Mouse (Mus musculus): ENCODE results near the gene Bdkrb1. TPM values are rescaled to one million over a fixed set of nuclear protein-coding genes. Genes with fewer than 3 reads are reported as not detected.

The Bdkrb1 gene
- polyA plus RNA-seq, 1 experiment from 2014 or later: not detected

- DNase-seq (ENCODE audit: low spot score) (no peak), ATAC-seq (ENCODE audit: insufficient number of reproducible peaks, low FRiP score, low TSS enrichment, low read depth) (no peak)
- Histone ChIP-seq H3K36me3 (ENCODE audit: control insufficient read depth, insufficient read depth, low read length) (no peaks in the 10 kb centered on the region), H3K9me3 (ENCODE audit: control insufficient read depth, low read length) (no peaks in the 10 kb centered on the region), H3K4me1 (ENCODE audit: control insufficient read depth, insufficient read depth, low read length) (peaks cover 9% of the 10 kb centered on the region; the same call in 1 of the 2 replicates), H3K27ac (replicated peaks; ENCODE audit: low read depth, low read length) (no peak overlapping the region), H3K27me3 (ENCODE audit: control insufficient read depth, insufficient read depth, low read length) (no peaks in the 10 kb centered on the region), H3K4me3 (ENCODE audit: low read depth, low read length) (no peak overlapping the region), H3K4me2 (ENCODE audit: low read depth, severe bottlenecking) (no peak overlapping the region), H3K9ac (ENCODE audit: low read length) (no peak overlapping the region)
- 88% methylated on average over 11 of the region's 11 CpGs for WGBS
Observed at GRCm38 (mm10) chr12:105603904-105604303, 1.0 kb downstream of the Bdkrb1 start.

- no peak overlapping the region for H3K27ac ChIP-seq (replicated peaks; ENCODE audit: low read depth, low read length)
- ATAC-seq (ENCODE audit: insufficient number of reproducible peaks, low FRiP score, low TSS enrichment, low read depth) (no peak), DNase-seq (ENCODE audit: low spot score) (no peak)
- WGBS: 15% methylated on average over 8 of the region's 8 CpGs
- H3K9me3 ChIP-seq (ENCODE audit: control insufficient read depth, low read length): no peaks in the 10 kb centered on the region
- H3K36me3 ChIP-seq (ENCODE audit: control insufficient read depth, insufficient read depth, low read length): no peaks in the 10 kb centered on the region
- peaks cover 9% of the 10 kb centered on the region; the same call in 1 of the 2 replicates for H3K4me1 ChIP-seq (ENCODE audit: control insufficient read depth, insufficient read depth, low read length)
- no peak overlapping the region for H3K4me3 ChIP-seq (ENCODE audit: low read depth, low read length)
- no peaks in the 10 kb centered on the region for H3K27me3 ChIP-seq (ENCODE audit: control insufficient read depth, insufficient read depth, low read length)
- no peak overlapping the region for H3K9ac ChIP-seq (ENCODE audit: low read length)
- H3K4me2 ChIP-seq (ENCODE audit: low read depth, severe bottlenecking): no peak overlapping the region
Observed at GRCm38 (mm10) chr12:105605212-105605611, 2.3 kb downstream of the Bdkrb1 start.

DNA sequence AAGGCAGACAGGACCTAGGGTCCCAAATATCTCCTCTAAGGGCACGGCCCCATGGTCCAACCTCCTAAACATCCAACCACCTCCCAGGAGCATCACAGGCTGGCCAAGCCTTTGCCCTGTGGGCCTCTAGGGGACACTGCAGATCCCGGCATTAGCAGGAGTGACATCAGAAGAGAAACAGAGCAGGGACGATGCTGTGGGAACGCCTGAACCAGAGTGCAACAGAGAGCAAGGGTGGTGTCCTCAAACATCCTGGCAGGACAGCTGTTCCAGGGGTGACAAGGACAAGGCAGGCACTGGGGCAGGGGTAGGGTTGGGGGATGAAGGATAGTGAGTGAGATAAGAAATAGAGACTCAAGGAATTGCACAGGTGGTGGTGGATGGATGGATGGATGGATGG lies 4.0 kb downstream of the Bdkrb1 start:
- no peak for ATAC-seq (ENCODE audit: insufficient number of reproducible peaks, low FRiP score, low TSS enrichment, low read depth)
- Histone ChIP-seq H3K4me1 (ENCODE audit: control insufficient read depth, insufficient read depth, low read length) (peaks cover 9% of the 10 kb centered on the region; the same call in 1 of the 2 replicates), H3K36me3 (ENCODE audit: control insufficient read depth, insufficient read depth, low read length) (no peaks in the 10 kb centered on the region), H3K9ac (ENCODE audit: low read length) (no peak overlapping the region), H3K4me2 (ENCODE audit: low read depth, severe bottlenecking) (no peak overlapping the region), H3K27me3 (ENCODE audit: control insufficient read depth, insufficient read depth, low read length) (no peaks in the 10 kb centered on the region), H3K27ac (replicated peaks; ENCODE audit: low read depth, low read length) (no peak overlapping the region), H3K9me3 (ENCODE audit: control insufficient read depth, low read length) (no peaks in the 10 kb centered on the region), H3K4me3 (ENCODE audit: low read depth, low read length) (no peak overlapping the region)
- WGBS: 77% methylated on average over 4 of the region's 4 CpGs
- DNase-seq (ENCODE audit: low spot score): no peak

- 91% methylated on average over 2 of the region's 2 CpGs for WGBS
- H3K27ac ChIP-seq (replicated peaks; ENCODE audit: low read depth, low read length): no peak overlapping the region
- no peak for ATAC-seq (ENCODE audit: insufficient number of reproducible peaks, low FRiP score, low TSS enrichment, low read depth)
Observed at GRCm38 (mm10) chr12:105611045-105611444, 8.2 kb downstream of the Bdkrb1 start.

DNA sequence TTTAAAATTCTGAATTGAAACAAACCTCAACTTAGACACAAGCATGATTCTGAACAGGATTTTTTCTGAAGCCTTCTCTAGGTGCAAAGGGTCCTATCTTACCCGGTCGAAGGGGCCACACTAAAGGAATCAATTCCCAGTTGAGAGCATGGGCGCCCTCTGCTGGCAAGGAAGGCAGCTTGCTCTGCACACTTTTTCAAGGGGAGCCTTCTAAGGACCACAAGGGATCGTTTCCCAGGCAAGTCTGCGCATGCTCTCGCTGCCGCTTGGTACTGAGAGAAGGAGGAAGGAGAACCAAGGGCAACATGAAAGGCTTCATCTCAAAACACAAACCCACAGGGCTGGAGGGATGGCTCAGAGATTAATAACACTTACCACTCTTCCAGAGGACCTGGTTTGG lies 8.9 kb downstream of the Bdkrb1 start:
- H3K4me2 ChIP-seq (ENCODE audit: low read depth, severe bottlenecking): no peak overlapping the region
- DNase-seq (ENCODE audit: low spot score): peak; percentile 88
- H3K9ac ChIP-seq (ENCODE audit: low read length): no peak overlapping the region
- WGBS: 16% methylated on average over 7 of the region's 7 CpGs
- ATAC-seq (ENCODE audit: insufficient number of reproducible peaks, low FRiP score, low TSS enrichment, low read depth): peak; percentile 39; the same call in 1 of the 2 replicates
- H3K4me3 ChIP-seq (ENCODE audit: low read depth, low read length): no peak overlapping the region
- H3K27ac ChIP-seq (replicated peaks; ENCODE audit: low read depth, low read length): no peak overlapping the region
- no peaks in the 10 kb centered on the region for H3K9me3 ChIP-seq (ENCODE audit: control insufficient read depth, low read length)
- no peaks in the 10 kb centered on the region for H3K4me1 ChIP-seq (ENCODE audit: control insufficient read depth, insufficient read depth, low read length)
- peaks cover 2% of the 10 kb centered on the region; the same call in 1 of the 2 replicates for H3K36me3 ChIP-seq (ENCODE audit: control insufficient read depth, insufficient read depth, low read length)
- no peaks in the 10 kb centered on the region for H3K27me3 ChIP-seq (ENCODE audit: control insufficient read depth, insufficient read depth, low read length)

More at GRCm38 (mm10) chr12:105611045-105611444, 8.2 kb downstream of the Bdkrb1 start:
- DNase-seq (ENCODE audit: low spot score): no peak
- Histone ChIP-seq H3K4me2 (ENCODE audit: low read depth, severe bottlenecking) (no peak overlapping the region), H3K4me1 (ENCODE audit: control insufficient read depth, insufficient read depth, low read length) (no peaks in the 10 kb centered on the region), H3K27me3 (ENCODE audit: control insufficient read depth, insufficient read depth, low read length) (no peaks in the 10 kb centered on the region), H3K36me3 (ENCODE audit: control insufficient read depth, insufficient read depth, low read length) (peaks cover 2% of the 10 kb centered on the region; the same call in 1 of the 2 replicates), H3K9me3 (ENCODE audit: control insufficient read depth, low read length) (no peaks in the 10 kb centered on the region), H3K9ac (ENCODE audit: low read length) (no peak overlapping the region), H3K4me3 (ENCODE audit: low read depth, low read length) (no peak overlapping the region)

DNA sequence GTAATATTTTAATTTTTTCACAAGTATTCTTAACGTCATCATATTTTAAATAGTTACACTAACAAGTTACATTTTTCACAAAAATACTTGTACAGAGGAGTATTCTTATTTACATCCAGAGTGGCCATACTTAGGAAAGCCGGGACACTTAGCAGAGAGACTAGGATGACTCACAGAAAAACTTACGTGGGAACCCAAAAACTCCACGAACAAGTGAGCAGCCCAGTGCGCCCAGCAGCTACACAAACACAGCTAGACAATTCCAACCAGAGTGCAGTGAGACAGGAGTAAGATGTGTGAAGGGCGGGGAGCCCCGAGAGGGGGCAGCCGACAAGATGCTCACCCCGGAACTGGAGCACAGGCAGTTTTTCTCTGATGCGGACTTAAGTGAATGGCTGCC lies 10.7 kb downstream of the Bdkrb1 start:
- H3K4me3 ChIP-seq (ENCODE audit: low read depth, low read length): no peak overlapping the region
- 91% methylated on average over 10 of the region's 10 CpGs for WGBS
- no peak for DNase-seq (ENCODE audit: low spot score)
- no peaks in the 10 kb centered on the region for H3K9me3 ChIP-seq (ENCODE audit: control insufficient read depth, low read length)
- no peaks in the 10 kb centered on the region for H3K4me1 ChIP-seq (ENCODE audit: control insufficient read depth, insufficient read depth, low read length)
- no peak overlapping the region for H3K9ac ChIP-seq (ENCODE audit: low read length)
- no peaks in the 10 kb centered on the region for H3K27me3 ChIP-seq (ENCODE audit: control insufficient read depth, insufficient read depth, low read length)
- no peak for ATAC-seq (ENCODE audit: insufficient number of reproducible peaks, low FRiP score, low TSS enrichment, low read depth)
- H3K4me2 ChIP-seq (ENCODE audit: low read depth, severe bottlenecking): no peak overlapping the region
- no peak overlapping the region for H3K27ac ChIP-seq (replicated peaks; ENCODE audit: low read depth, low read length)
- peaks cover 4% of the 10 kb centered on the region; the same call in 1 of the 2 replicates for H3K36me3 ChIP-seq (ENCODE audit: control insufficient read depth, insufficient read depth, low read length)

- 0 out of 2 replicates have a peak, but pooled peaks cover 2% of the 10 kb centered on the region for H3K4me1 ChIP-seq (ENCODE audit: control insufficient read depth, insufficient read depth, low read length)
- 97% methylated on average over 7 of the region's 7 CpGs for WGBS
- no peaks in the 10 kb centered on the region for H3K27me3 ChIP-seq (ENCODE audit: control insufficient read depth, insufficient read depth, low read length)
- H3K9ac ChIP-seq (ENCODE audit: low read length): no peak overlapping the region
- H3K4me3 ChIP-seq (ENCODE audit: low read depth, low read length): no peak overlapping the region
- DNase-seq (ENCODE audit: low spot score): no peak
- H3K9me3 ChIP-seq (ENCODE audit: control insufficient read depth, low read length): no peaks in the 10 kb centered on the region
- no peak overlapping the region for H3K4me2 ChIP-seq (ENCODE audit: low read depth, severe bottlenecking)
- ATAC-seq (ENCODE audit: insufficient number of reproducible peaks, low FRiP score, low TSS enrichment, low read depth): no peak
- no peak overlapping the region for H3K27ac ChIP-seq (replicated peaks; ENCODE audit: low read depth, low read length)
- peaks cover 26% of the 10 kb centered on the region; the same call in 1 of the 2 replicates for H3K36me3 ChIP-seq (ENCODE audit: control insufficient read depth, insufficient read depth, low read length)
Observed at GRCm38 (mm10) chr12:105622048-105622447, 19.2 kb downstream of the Bdkrb1 start.

- no peak overlapping the region for H3K9ac ChIP-seq (ENCODE audit: low read length)
- 0 out of 2 replicates have a peak, but pooled peaks cover 2% of the 10 kb centered on the region for H3K4me1 ChIP-seq (ENCODE audit: control insufficient read depth, insufficient read depth, low read length)
- H3K36me3 ChIP-seq (ENCODE audit: control insufficient read depth, insufficient read depth, low read length): peaks cover 29% of the 10 kb centered on the region; the same call in 1 of the 2 replicates
- no peaks in the 10 kb centered on the region for H3K27me3 ChIP-seq (ENCODE audit: control insufficient read depth, insufficient read depth, low read length)
- no peak for ATAC-seq (ENCODE audit: insufficient number of reproducible peaks, low FRiP score, low TSS enrichment, low read depth)
- H3K4me2 ChIP-seq (ENCODE audit: low read depth, severe bottlenecking): no peak overlapping the region
- WGBS: 92% methylated on average over 12 of the region's 12 CpGs
- H3K4me3 ChIP-seq (ENCODE audit: low read depth, low read length): no peak overlapping the region
- DNase-seq (ENCODE audit: low spot score): no peak
- H3K9me3 ChIP-seq (ENCODE audit: control insufficient read depth, low read length): no peaks in the 10 kb centered on the region
- no peak overlapping the region for H3K27ac ChIP-seq (replicated peaks; ENCODE audit: low read depth, low read length)
Observed at GRCm38 (mm10) chr12:105622981-105623539, 20.2 kb downstream of the Bdkrb1 start.

Measured in limb, embryonic 11.5 days (tissue).